ENCODE assay signal across 19 mouse cellular contexts in genomic region chr13:37543788-37544187, GRCm38 (mm10).
DNase-seq lines count a peak whose midpoint lies in the region; ATAC-seq and TF ChIP-seq lines count a peak whose summit lies in the region.
"Had no signal": no experiment of that assay in that cellular context is flagged by ENCODE, and none has a peak within 500 bp of the region (broad histone marks: within the 10 kb centered on the region; RNA-seq: fewer than 3 reads in every experiment).

No protein-coding gene starts in this region.

- TF ChIP-seq EP300 in heart, adult 2 months (IDR thresholded peaks at IDR 0.05; ENCODE audit: insufficient read depth, low read depth, low read length) = no peak

- DNase-seq in gastrocnemius, adult 2 months = no peak
- no peak for DNase-seq in gastrocnemius, adult 18-20 months (ENCODE audit: low spot score)
- no peak for DNase-seq in heart, adult 2 months
- DNase-seq in heart, embryonic 10.5 days (ENCODE audit: low spot score) = no peak
- no peak for DNase-seq in forebrain, embryonic 14.5 days (ENCODE audit: low spot score)
- no peak for DNase-seq in layer of hippocampus, adult 9-11 months
- DNase-seq: adrenal gland, adult 2 months; adrenal gland, postnatal 10 days; adrenal gland, postnatal 25 days; cerebellum, adult 11-12 months; cerebellum, adult 2 months; cerebellum, adult 9-10 months; cerebellum, postnatal 10 days; cerebellum, postnatal 25 days had no signal

- ATAC-seq in granulocyte monocyte progenitor cell, adult 5-6 weeks (replicated peaks; ENCODE audit: poor library complexity, severe bottlenecking) = peak; percentile 23; the same call in 1 of the 2 replicates
- ATAC-seq in forebrain, embryonic 14.5 days = no peak
- ATAC-seq: forebrain, embryonic 13.5 days; forebrain, embryonic 16.5 days had no signal

- no peaks in the 10 kb centered on the region for H3K36me3 ChIP-seq in heart, adult 2 months (ENCODE audit: control insufficient read depth, insufficient read depth, low read length)
- H3K36me3 ChIP-seq in heart, embryonic 10.5 days = no peaks in the 10 kb centered on the region
- H3K36me3 ChIP-seq in forebrain, embryonic 14.5 days (ENCODE audit: control insufficient read depth, insufficient read depth, low read length) = no peaks in the 10 kb centered on the region
- H3K36me3 ChIP-seq: embryonic facial prominence, embryonic 10.5 days; embryonic facial prominence, embryonic 12.5 days had no signal

- no peak for TF ChIP-seq POLR2A in heart, adult 2 months (IDR thresholded peaks at IDR 0.05; ENCODE audit: insufficient read depth, low read depth, low read length)

- 95% methylated on average over 3 of the region's 3 CpGs for WGBS in heart, adult 2 months
- WGBS in heart, embryonic 10.5 days = 79% methylated on average over 3 of the region's 3 CpGs
- 86% methylated on average over 3 of the region's 3 CpGs for WGBS in forebrain, embryonic 14.5 days

- no peak for TF ChIP-seq CTCF in gastrocnemius, adult 2 months (IDR thresholded peaks at IDR 0.05)
- TF ChIP-seq CTCF in heart, adult 2 months (IDR thresholded peaks at IDR 0.05) = no peak

- no peak overlapping the region for H3K4me2 ChIP-seq in forebrain, embryonic 14.5 days (ENCODE audit: low read length)
- H3K4me2 ChIP-seq: embryonic facial prominence, embryonic 12.5 days; forebrain, embryonic 13.5 days had no signal

- no peaks in the 10 kb centered on the region for H3K9me3 ChIP-seq in heart, embryonic 10.5 days
- no peaks in the 10 kb centered on the region for H3K9me3 ChIP-seq in forebrain, embryonic 14.5 days (replicated peaks; ENCODE audit: control insufficient read depth, low read length)
- H3K9me3 ChIP-seq: embryonic facial prominence, embryonic 10.5 days; embryonic facial prominence, embryonic 12.5 days; forebrain, embryonic 13.5 days had no signal

- H3K4me3 ChIP-seq in gastrocnemius, adult 2 months = no peak overlapping the region
- H3K4me3 ChIP-seq in heart, adult 2 months = no peak overlapping the region
- no peak overlapping the region for H3K4me3 ChIP-seq in heart, embryonic 10.5 days
- H3K4me3 ChIP-seq in forebrain, embryonic 14.5 days (ENCODE audit: low read depth, low read length) = no peak overlapping the region
- H3K4me3 ChIP-seq: embryonic facial prominence, embryonic 10.5 days; embryonic facial prominence, embryonic 12.5 days; forebrain, embryonic 13.5 days had no signal

- peak overlapping the region; percentile 70; the same call in 1 of the 2 replicates for H3K27ac ChIP-seq in gastrocnemius, adult 2 months
- peak overlapping the region; percentile 75 for H3K27ac ChIP-seq in heart, adult 2 months
- H3K27ac ChIP-seq in heart, embryonic 10.5 days = no peak overlapping the region
- H3K27ac ChIP-seq in forebrain, embryonic 14.5 days (ENCODE audit: low read depth, low read length) = no peak overlapping the region
- H3K27ac ChIP-seq: embryonic facial prominence, embryonic 12.5 days; forebrain, embryonic 13.5 days had no signal

- H3K27me3 ChIP-seq in heart, adult 2 months (ENCODE audit: control insufficient read depth, insufficient read depth, low read length) = no peaks in the 10 kb centered on the region
- H3K27me3 ChIP-seq in heart, embryonic 10.5 days (ENCODE audit: insufficient read depth, poor library complexity, severe bottlenecking) = no peaks in the 10 kb centered on the region
- 0 out of 2 replicates have a peak, but pooled peaks cover 3% of the 10 kb centered on the region for H3K27me3 ChIP-seq in forebrain, embryonic 14.5 days (replicated peaks; ENCODE audit: control insufficient read depth, insufficient read depth, low read length)
- H3K27me3 ChIP-seq: embryonic facial prominence, embryonic 12.5 days; forebrain, embryonic 13.5 days had no signal

- no peak overlapping the region for H3K9ac ChIP-seq in heart, adult 2 months (ENCODE audit: low read depth, low read length)
- no peak overlapping the region for H3K9ac ChIP-seq in forebrain, embryonic 14.5 days (ENCODE audit: low read length)
- H3K9ac ChIP-seq: embryonic facial prominence, embryonic 12.5 days; forebrain, embryonic 13.5 days had no signal

- H3K79me2 ChIP-seq in heart, adult 2 months (replicated peaks; ENCODE audit: control insufficient read depth, insufficient read depth, low read length) = no peaks in the 10 kb centered on the region

- H3K4me1 ChIP-seq in heart, adult 2 months (ENCODE audit: control insufficient read depth, insufficient read depth, low read length) = peaks cover 12% of the 10 kb centered on the region
- peaks cover 35% of the 10 kb centered on the region for H3K4me1 ChIP-seq in heart, embryonic 10.5 days
- H3K4me1 ChIP-seq in forebrain, embryonic 14.5 days (ENCODE audit: control insufficient read depth, insufficient read depth, low read length) = no peaks in the 10 kb centered on the region
- H3K4me1 ChIP-seq: forebrain, embryonic 13.5 days had no signal

- intact Hi-C loops in gastrocnemius, adult 2 months (cut with DNase I) = loop anchor here (5.0 kb wide), 2 partner anchors 76 to 399 kb away; no protein-coding TSS in a partner anchor
- intact Hi-C loops in heart, adult 2 months (cut with DNase I) = loop anchor here (2.0 to 5.0 kb wide), 3 partner anchors 79 to 399 kb away; no protein-coding TSS in a partner anchor

Comparison
In these comparisons a context has a peak if more than half of its experiments do, and no peak if none do; other contexts are left out.
1. H3K27ac ChIP-seq: peak in gastrocnemius, adult 2 months (single experiment) and heart, adult 2 months (single experiment); none in heart, embryonic 10.5 days (single experiment) and forebrain, embryonic 14.5 days (single experiment).